Mouse (Mus musculus) heart, adult 2 months (tissue): ENCODE data around the gene Orai1.

ENCODE experiments used
- CTCF ChIP-seq: fragments of 200-600 bp; IDR thresholded peaks from 2 replicates; pipeline ENCODE4 v1.8.1; 2022; ENCODE audit warnings: antibody characterized with exemption, mild to moderate bottlenecking, moderate library complexity
- EP300 ChIP-seq: fragments of 200-500 bp; IDR thresholded peaks from 2 replicates; pipeline ENCODE4 v1.6.1; 2011; ENCODE audit warnings: low read depth, low read length, control low read depth; ENCODE audit not compliant: insufficient read depth

DNA sequence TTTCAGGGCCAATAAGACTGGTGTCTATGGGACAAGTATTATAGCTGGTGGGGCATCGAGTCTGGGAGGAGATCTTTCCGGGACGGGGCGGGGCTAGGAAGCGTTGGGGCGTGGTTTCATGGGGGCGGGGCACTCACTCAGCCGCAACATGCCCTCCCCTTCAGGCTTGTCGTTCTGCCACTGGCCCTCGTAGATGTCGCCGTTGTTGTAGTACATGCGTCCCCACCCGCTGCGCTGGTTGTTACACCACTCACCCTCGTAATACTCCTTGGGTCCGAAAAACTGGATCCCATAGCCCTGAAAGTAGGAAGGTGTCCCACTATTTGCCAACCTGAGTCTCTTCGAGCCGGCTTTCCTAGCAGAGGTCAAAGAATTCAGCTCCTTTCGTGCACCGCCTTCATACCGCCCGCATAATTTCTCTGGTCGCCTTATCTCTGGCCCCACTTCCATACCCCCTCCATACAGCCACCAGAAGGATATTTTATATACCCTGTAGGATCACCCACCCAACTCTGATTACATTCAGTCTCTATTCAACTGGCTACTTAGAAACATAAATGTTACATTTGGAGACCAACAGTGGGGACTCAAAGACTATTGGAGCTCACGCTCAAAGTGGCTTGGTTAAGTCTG is 24.4 kb downstream of the Orai1 start:
- no peak for TF ChIP-seq CTCF
- no peak for TF ChIP-seq EP300
